Mouse (Mus musculus): ENCODE measurements around the gene S100b. TPM values are rescaled to one million over a fixed set of nuclear protein-coding genes. Genes with fewer than 3 reads are reported as not detected.

Gene S100b
- polyA plus RNA-seq, 1 experiment = 1.5 TPM

- no peak overlapping the region for H3K27ac ChIP-seq (ENCODE audit: insufficient read depth, low read depth, low read length)
- H3K27me3 ChIP-seq (replicated peaks; ENCODE audit: control insufficient read depth, insufficient read depth, low read length) = no peaks in the 10 kb centered on the region
- no peak overlapping the region for H3K4me3 ChIP-seq (ENCODE audit: insufficient read depth, low read depth, low read length)
- DNase-seq = no peak
- 61% methylated on average over 21 of the region's 21 CpGs for WGBS
- H3K36me3 ChIP-seq (ENCODE audit: control insufficient read depth, insufficient read depth, low read length) = no peaks in the 10 kb centered on the region
- H3K4me1 ChIP-seq (ENCODE audit: control insufficient read depth, insufficient read depth, low read length) = no peaks in the 10 kb centered on the region
- TF ChIP-seq POLR2A (IDR thresholded peaks at IDR 0.05; ENCODE audit: low read depth, low read length) = no peak
- TF ChIP-seq CTCF (conservative IDR thresholded peaks at IDR 0.05; ENCODE audit: insufficient read depth, insufficient read length, low read depth, low read length) = no peak
Measured at GRCm38 (mm10) chr10:76247960-76248646, 5.5 kb upstream of the S100b start.

DNA sequence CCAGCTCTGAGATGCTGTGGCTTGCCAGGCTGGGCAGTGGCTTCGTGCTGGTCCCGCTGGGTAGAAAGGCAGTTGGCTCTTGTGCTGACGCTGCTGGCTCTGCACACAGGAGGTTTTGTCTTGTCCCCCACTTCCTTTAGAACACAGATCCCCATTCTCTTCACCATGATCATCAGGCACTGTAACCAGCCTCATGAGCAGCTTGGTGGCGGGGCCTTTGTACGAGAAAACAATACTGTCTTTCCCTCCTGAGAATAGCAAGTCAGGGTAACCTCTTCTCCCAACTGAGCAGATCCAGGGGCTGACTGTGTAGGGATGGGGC lies 5.0 kb upstream of the S100b start:
- H3K36me3 ChIP-seq (ENCODE audit: control insufficient read depth, insufficient read depth, low read length) = no peaks in the 10 kb centered on the region
- H3K27ac ChIP-seq (ENCODE audit: insufficient read depth, low read depth, low read length) = no peak overlapping the region
- H3K4me3 ChIP-seq (ENCODE audit: insufficient read depth, low read depth, low read length) = no peak overlapping the region
- 92% methylated on average over 5 of the region's 5 CpGs for WGBS
- H3K27me3 ChIP-seq (replicated peaks; ENCODE audit: control insufficient read depth, insufficient read depth, low read length) = no peaks in the 10 kb centered on the region
- H3K4me1 ChIP-seq (ENCODE audit: control insufficient read depth, insufficient read depth, low read length) = no peaks in the 10 kb centered on the region
- no peak for DNase-seq
- TF ChIP-seq POLR2A (IDR thresholded peaks at IDR 0.05; ENCODE audit: low read depth, low read length) (no peak), CTCF (conservative IDR thresholded peaks at IDR 0.05; ENCODE audit: insufficient read depth, insufficient read length, low read depth, low read length) (no peak)

DNA sequence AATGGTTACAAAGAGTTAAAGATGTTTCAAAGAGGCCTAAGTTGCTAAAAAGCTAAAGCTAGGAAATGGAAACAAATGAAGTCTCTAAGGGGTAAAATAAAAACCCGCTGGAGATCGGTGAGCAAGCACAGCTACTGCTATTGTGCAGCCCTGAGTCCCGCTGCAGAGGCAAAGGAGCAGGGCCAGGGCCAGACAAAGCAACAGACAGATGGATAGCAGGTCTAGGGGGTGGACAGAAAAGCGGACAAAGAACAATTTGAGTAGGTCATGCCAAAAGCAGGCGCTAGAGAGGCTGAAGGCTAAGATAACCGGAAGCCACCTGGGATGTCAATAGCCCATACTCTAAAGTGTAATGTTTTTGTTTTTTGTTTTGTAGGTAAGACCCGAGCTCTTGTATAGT lies 2.8 kb upstream of the S100b start:
- DNase-seq = no peak
- Histone ChIP-seq H3K27me3 (replicated peaks; ENCODE audit: control insufficient read depth, insufficient read depth, low read length) (no peaks in the 10 kb centered on the region), H3K4me1 (ENCODE audit: control insufficient read depth, insufficient read depth, low read length) (no peaks in the 10 kb centered on the region), H3K36me3 (ENCODE audit: control insufficient read depth, insufficient read depth, low read length) (no peaks in the 10 kb centered on the region), H3K27ac (ENCODE audit: insufficient read depth, low read depth, low read length) (no peak overlapping the region), H3K4me3 (ENCODE audit: insufficient read depth, low read depth, low read length) (no peak overlapping the region)
- WGBS = 87% methylated on average over 7 of the region's 7 CpGs
- TF ChIP-seq POLR2A (IDR thresholded peaks at IDR 0.05; ENCODE audit: low read depth, low read length) (no peak), CTCF (conservative IDR thresholded peaks at IDR 0.05; ENCODE audit: insufficient read depth, insufficient read length, low read depth, low read length) (no peak)

DNA sequence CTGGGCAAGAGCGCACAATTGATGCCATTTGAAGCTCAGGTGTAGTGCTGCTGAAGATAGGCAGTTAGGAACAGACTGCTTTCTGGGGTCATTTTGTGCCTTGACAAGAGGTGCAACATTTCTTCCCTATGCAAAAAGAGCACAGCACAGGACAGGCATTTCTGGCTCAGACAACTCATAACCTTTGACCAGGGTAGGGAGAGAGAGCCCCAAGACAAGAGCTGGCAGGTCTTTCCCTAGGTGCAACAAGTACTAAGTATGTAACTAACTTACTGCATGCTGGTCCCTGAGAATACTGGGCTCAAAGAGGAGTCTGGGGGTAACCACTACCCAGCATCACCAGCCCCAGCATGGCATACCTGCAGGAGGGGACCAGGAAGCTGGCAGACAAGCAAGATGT lies 574 bp upstream of the S100b start:
- Histone ChIP-seq H3K27ac (ENCODE audit: insufficient read depth, low read depth, low read length) (no peak overlapping the region), H3K4me1 (ENCODE audit: control insufficient read depth, insufficient read depth, low read length) (no peaks in the 10 kb centered on the region), H3K27me3 (replicated peaks; ENCODE audit: control insufficient read depth, insufficient read depth, low read length) (no peaks in the 10 kb centered on the region), H3K4me3 (ENCODE audit: insufficient read depth, low read depth, low read length) (no peak overlapping the region), H3K36me3 (ENCODE audit: control insufficient read depth, insufficient read depth, low read length) (no peaks in the 10 kb centered on the region)
- TF ChIP-seq POLR2A (IDR thresholded peaks at IDR 0.05; ENCODE audit: low read depth, low read length) (no peak), CTCF (conservative IDR thresholded peaks at IDR 0.05; ENCODE audit: insufficient read depth, insufficient read length, low read depth, low read length) (no peak)
- 95% methylated on average over 1 of the region's 1 CpGs for WGBS
- peak; percentile 62 for DNase-seq

DNA sequence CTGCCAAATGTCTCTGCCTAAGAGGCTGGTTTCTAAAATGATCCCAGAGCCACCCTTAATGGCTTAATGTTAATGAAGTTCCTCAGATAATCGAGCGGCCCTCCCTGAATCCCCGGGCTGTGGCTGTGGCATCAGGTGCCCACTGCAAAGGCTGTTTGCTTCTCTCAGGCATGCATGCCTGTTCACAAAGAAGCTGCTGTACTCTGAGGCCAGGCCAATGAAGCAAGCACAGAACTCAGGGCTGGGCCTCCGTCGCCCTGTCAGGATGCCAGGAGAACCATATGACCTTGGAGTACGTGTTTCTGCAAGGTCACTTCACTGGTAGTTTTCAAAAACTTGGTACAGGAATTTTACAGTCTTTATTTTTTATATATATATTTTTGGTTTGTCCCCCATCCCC lies 2.0 kb downstream of the S100b start:
- DNase-seq = peak; percentile 32
- WGBS = 48% methylated on average over 6 of the region's 6 CpGs
- H3K4me3 ChIP-seq (ENCODE audit: insufficient read depth, low read depth, low read length) = no peak overlapping the region
- no peaks in the 10 kb centered on the region for H3K36me3 ChIP-seq (ENCODE audit: control insufficient read depth, insufficient read depth, low read length)
- H3K27ac ChIP-seq (ENCODE audit: insufficient read depth, low read depth, low read length) = no peak overlapping the region
- TF ChIP-seq POLR2A (IDR thresholded peaks at IDR 0.05; ENCODE audit: low read depth, low read length) (no peak), CTCF (conservative IDR thresholded peaks at IDR 0.05; ENCODE audit: insufficient read depth, insufficient read length, low read depth, low read length) (no peak)
- H3K27me3 ChIP-seq (replicated peaks; ENCODE audit: control insufficient read depth, insufficient read depth, low read length) = no peaks in the 10 kb centered on the region
- no peaks in the 10 kb centered on the region for H3K4me1 ChIP-seq (ENCODE audit: control insufficient read depth, insufficient read depth, low read length)

DNA sequence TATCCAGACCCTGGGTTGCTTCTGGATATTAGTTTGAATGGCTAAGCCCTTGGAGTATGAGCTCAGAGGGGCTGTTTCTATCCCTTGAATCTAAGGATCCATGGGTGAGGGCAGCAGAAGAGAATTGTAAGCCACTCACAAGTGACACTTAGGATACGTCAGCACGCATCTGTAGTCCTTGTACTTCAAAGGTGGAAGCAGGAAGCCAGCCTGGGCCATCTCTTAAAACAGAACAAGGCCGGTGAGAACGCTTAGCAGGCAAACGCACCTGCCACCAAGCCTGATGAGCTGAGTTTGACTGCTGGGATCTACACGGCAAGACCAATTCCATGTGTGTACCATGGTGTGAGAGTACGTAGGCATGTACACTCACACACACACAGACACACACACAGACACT lies 3.6 kb downstream of the S100b start:
- no peak overlapping the region for H3K27ac ChIP-seq (ENCODE audit: insufficient read depth, low read depth, low read length)
- TF ChIP-seq CTCF (conservative IDR thresholded peaks at IDR 0.05; ENCODE audit: insufficient read depth, insufficient read length, low read depth, low read length) (no peak), POLR2A (IDR thresholded peaks at IDR 0.05; ENCODE audit: low read depth, low read length) (no peak)
- no peak overlapping the region for H3K4me3 ChIP-seq (ENCODE audit: insufficient read depth, low read depth, low read length)
- DNase-seq = no peak
- no peaks in the 10 kb centered on the region for H3K36me3 ChIP-seq (ENCODE audit: control insufficient read depth, insufficient read depth, low read length)
- 96% methylated on average over 7 of the region's 7 CpGs for WGBS
- no peaks in the 10 kb centered on the region for H3K27me3 ChIP-seq (replicated peaks; ENCODE audit: control insufficient read depth, insufficient read depth, low read length)
- no peaks in the 10 kb centered on the region for H3K4me1 ChIP-seq (ENCODE audit: control insufficient read depth, insufficient read depth, low read length)

GRCm38 (mm10) chr10:76257719-76258390 lies 4.2 kb downstream of the S100b start:
- Histone ChIP-seq H3K4me1 (ENCODE audit: control insufficient read depth, insufficient read depth, low read length) (no peaks in the 10 kb centered on the region), H3K4me3 (ENCODE audit: insufficient read depth, low read depth, low read length) (no peak overlapping the region), H3K27ac (ENCODE audit: insufficient read depth, low read depth, low read length) (peak overlapping the region; percentile 37; the same call in 1 of the 2 replicates), H3K27me3 (replicated peaks; ENCODE audit: control insufficient read depth, insufficient read depth, low read length) (no peaks in the 10 kb centered on the region), H3K36me3 (ENCODE audit: control insufficient read depth, insufficient read depth, low read length) (no peaks in the 10 kb centered on the region)
- peak; percentile 64 for DNase-seq
- TF ChIP-seq POLR2A (IDR thresholded peaks at IDR 0.05; ENCODE audit: low read depth, low read length) = no peak
- TF ChIP-seq CTCF (conservative IDR thresholded peaks at IDR 0.05; ENCODE audit: insufficient read depth, insufficient read length, low read depth, low read length) = no peak
- 48% methylated on average over 12 of the region's 12 CpGs for WGBS

All from kidney, adult 2 months (tissue).